Mouse (Mus musculus) brain, embryonic 14.5 days (tissue): Measurements from ENCODE around the gene Mepce. TPM values are rescaled to one million over a fixed set of nuclear protein-coding genes. Genes with fewer than 3 reads are reported as not detected.

Source experiments
- DNase-seq: peaks from one replicate; pipeline ENCODE4 v3.0.0-alpha.2; 2011; ENCODE audit warnings: low read depth
- CTCF ChIP-seq: fragments of 200-500 bp; IDR thresholded peaks from 2 replicates; pipeline ENCODE4 v1.5.1; 2012; ENCODE audit warnings: inconsistent platforms, mild to moderate bottlenecking, moderate library complexity, borderline replicate concordance; ENCODE audit not compliant: insufficient read depth, insufficient read length; ENCODE audit errors: extremely low read depth
- POLR2A ChIP-seq: fragments of 200-500 bp; IDR thresholded peaks from 2 replicates; pipeline ENCODE4 v1.6.1; 2012; ENCODE audit warnings: mild to moderate bottlenecking, inconsistent platforms, borderline replicate concordance; ENCODE audit not compliant: poor library complexity, insufficient read depth, insufficient read length, severe bottlenecking; ENCODE audit errors: extremely low read depth
- polyA plus RNA-seq: library from polyadenylated mRNA; depleted of rRNA; stranded (reverse); fragments of >200 nt; gene quantifications from 2 replicates; pipeline ENCODE4 v1.2.3, GENCODE M21; 2012

The Mepce gene
- polyA plus RNA-seq, 1 experiment: 38.5 TPM

DNA sequence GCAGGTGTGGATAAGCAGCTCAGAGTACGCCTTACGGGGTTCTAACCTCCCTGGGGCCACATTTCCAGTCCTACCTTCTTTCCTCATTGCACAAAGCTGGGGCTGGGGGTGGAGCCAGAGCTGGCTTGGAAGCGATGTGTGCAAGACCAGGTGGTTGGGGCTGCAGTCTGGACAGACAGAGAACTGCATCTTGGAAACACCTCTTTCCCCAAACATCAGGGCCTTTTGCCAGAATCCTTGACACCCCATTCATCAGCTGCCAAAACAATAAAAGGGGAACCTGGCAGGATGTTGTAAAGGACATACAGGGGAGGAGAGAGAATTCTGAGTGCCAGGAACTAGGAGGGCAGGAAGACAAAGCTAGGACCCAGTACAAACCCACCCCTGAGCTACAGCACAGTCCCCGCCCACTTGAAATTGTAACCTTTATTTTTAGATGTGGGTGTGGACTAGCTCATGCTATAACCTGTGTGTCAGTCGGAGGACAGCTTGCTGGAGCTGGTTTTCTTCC lies 11.0 kb downstream of the Mepce start:
- TF ChIP-seq POLR2A (no peak), CTCF (no peak)
- peak; percentile 63 for DNase-seq

DNA sequence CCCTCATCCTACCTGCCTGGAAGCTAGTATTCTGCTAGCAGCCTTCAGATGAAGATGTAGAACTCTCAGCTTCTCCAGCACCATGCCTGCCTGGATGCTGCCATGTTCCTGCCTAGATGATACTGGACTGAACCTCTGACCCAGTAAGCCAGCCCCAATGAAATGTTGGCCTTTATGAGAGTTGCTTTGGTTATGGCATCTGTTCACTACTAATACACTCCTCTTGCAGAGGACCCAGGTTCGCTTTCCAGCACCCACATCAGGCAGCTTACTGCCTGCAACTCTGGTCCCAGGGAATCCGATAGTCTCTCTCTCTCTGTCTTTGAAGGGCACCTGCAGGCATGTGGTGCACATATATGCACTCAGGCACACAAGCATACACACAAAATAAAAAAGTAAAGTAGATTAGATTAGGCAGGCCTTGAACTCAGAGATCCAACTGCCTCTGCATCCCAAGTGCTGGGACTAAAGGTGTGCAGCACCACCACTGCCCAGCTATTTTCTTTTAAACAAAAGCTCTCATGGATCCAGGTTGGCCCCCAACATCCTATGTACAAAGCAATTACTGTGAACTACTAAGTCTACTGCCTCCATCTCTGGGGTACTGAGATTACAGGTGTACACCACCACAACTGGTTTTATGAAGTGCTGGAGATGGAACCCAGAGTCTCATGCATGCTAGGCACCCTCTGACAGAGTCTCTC lies 11.7 kb downstream of the Mepce start:
- TF ChIP-seq CTCF (no peak), POLR2A (no peak)
- no peak for DNase-seq

DNA sequence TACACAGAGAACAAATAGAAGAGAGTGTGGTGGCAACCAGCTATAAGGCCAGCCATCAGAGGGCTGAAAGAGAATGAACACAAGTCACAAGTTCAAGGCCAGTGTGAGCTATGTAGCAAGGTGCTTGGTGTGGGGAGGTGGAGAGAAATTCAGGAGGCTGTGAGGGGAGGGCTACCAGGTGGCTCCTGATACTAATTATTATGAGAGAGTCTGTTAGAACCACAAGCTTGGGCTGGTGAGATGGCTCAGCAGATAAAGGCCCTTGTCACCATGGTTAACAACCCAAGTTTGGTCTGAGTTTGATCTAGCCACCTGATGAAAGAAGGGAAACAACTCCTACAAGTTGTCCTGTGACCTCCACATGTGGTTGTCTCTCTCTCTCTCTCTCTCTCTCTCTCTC lies 14.7 kb downstream of the Mepce start:
- no peak for DNase-seq
- TF ChIP-seq CTCF (no peak), POLR2A (no peak)

DNA sequence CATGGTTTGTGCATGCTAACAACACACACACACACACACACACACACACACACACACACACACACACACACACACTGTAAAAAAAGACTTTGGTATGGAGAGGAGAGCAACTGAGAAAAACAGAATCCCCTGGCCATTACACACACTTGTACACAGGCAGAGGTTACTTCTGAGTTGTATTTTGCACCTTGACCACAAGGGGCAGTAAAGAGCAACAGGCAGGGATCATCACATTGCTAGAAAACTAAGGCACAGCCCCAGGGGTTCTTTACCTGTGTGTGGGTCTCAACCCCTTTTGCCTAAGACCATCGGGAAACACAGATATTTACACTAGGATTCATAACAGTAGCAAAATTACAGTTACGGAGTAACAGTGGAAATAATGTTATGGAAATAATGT lies 16.7 kb downstream of the Mepce start:
- peak; percentile 78; the same call in 1 of the 2 replicates for TF ChIP-seq CTCF
- no peak for TF ChIP-seq POLR2A
- DNase-seq: peak; percentile 70

DNA sequence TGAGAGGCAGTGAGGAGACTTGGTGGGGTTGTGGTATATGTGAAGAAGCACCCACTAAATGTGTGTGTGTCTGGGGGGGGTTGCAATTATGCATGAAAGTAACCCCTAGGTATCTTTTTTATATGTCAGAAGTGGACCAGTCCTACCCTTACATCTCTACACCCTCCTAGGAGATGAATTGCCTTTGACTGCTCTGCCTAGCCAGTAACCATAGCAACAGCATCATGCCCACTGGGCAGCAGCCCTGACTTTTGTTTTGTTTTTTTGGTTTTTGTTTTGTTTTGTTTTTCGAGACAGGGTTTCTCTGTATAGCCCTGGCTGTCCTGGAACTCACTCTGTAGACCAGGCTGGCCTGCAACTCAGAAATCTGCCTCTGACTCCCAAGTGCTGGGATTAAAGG lies 19.0 kb downstream of the Mepce start:
- DNase-seq: no peak
- TF ChIP-seq CTCF (no peak), POLR2A (no peak)

DNA sequence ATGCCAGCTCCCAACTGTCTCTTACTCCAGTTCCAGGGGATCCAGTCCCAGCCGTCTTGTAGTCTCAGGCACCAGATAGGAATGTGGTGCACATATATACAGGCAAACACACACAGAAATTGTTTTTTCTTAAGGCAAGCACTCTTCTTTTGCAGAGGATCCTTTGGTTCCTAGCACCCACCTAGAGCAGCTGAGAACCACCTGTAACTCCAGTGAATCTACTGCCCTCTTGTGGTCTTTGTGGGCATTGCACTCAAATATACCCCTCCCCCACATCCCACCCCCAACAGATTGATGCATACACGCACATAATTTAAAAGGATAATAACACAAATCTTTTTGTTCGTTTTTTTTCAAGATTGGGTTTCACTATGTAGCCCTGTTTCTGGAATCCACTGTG lies 21.2 kb downstream of the Mepce start:
- DNase-seq: no peak

DNA sequence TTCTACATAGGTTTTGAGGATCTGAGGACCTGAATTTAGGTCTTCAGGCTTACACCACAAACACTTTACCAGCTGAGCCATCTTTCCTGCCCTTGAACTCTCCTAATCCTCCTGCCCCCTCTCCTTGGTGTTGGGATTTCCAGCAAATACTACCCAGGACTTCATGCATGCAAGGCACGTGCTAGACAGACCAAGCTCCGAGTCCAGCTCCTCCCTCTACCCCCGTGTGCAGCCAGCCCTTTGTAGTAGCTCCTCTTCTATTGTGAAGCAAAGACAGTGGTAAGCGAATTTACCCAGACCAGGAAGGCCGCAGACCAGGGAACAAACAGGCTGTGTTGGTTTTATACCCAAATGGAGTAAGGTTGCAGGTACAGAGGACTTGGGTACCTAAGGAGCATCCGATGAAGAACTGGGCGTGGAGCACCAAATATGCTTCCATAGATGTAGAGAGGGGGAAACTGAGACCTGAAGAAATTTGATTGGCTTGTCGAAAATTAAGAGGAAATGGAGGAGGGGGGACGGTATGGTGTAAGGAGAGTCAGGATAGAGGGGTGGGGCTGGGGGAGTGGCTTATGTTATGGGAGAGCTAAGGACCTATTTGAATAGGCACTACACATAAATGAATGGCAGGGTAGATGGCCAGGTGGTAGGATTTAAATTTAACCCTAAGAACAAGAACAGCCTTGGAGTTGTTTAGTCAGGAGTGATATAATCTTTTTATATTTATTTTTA lies 22.7 kb downstream of the Mepce start:
- no peak for DNase-seq
- no peak for TF ChIP-seq POLR2A

More for the DNA sequence above, 21.2 kb downstream of the Mepce start:
- peak; percentile 55; the same call in 1 of the 2 replicates for TF ChIP-seq CTCF
- TF ChIP-seq POLR2A: no peak

DNA sequence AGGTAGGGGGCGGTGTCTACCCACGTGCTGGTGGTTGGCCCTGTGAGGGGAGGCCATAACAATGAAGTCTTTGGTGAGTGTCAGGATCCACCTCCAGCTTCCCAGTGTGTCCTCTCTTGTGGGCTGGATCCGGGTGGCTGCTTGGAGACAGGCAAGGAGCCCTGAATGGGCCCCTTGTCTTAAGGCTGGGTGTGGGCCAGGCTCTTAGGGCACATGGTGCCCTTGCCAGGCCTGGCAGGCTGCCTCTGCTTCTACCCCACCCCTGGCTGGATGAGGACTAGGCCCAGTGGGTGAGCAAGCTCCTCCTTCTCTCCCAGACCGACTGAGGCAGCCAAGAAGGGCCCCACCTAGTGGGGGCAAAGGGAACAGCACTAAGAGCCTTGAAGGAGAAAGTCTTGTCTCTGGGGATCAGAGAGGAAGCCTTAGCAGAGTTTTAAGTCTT lies 27.5 kb downstream of the Mepce start:
- TF ChIP-seq POLR2A: no peak
- peak; percentile 83 for TF ChIP-seq CTCF

DNA sequence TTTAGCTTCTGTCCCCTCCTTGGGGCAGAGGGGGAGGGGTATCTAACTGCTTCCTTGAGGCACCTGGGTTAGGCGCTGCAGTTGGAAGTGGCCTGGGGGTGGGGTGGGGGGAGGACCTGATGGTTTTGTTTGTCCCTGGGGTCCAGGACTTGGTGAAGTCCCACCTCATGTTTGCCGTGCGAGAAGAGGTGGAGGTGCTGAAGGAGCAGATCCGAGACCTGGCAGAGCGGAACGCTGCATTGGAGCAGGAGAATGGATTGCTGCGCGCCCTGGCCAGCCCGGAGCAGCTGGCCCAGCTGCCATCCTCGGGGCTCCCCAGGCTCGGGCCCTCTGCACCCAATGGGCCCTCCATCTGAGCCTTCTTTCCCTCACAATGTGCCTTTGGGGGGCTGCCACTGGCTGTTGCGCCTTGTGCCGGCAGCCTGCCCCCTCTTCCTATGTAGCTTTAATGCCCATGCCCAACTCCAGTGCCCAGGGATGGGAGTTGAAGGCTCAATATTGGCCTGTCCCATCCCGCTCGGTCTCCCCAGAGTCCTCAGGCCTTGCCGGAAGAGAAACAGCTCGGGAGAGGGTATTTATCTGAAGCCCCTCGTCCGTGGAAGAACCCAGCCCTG lies 28.4 kb downstream of the Mepce start:
- TF ChIP-seq POLR2A: no peak
- no peak for TF ChIP-seq CTCF
- DNase-seq: no peak

More for the DNA sequence above, 27.5 kb downstream of the Mepce start:
- DNase-seq: peak; percentile 97

DNA sequence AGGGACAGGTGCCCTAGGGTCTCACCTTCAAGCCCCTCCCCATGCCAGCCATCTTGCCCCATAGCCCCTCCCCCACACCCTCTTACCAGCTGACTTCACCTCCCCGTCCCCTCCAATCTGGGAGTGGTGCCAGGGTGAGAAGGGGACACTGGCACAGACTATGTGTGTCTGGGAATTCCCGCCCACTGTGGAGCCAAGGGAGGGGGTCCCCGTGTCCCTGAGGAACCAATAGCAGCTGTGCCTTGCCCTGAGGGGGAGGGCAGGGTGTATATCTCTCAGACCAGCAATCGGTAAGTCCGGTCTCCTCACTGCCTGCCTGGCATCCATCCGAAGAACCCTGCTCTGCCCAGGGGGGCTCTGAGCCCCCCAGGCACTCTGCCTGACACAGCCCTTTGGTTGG lies 29.6 kb downstream of the Mepce start:
- no peak for TF ChIP-seq POLR2A
- TF ChIP-seq CTCF: no peak
- DNase-seq: peak; percentile 93

DNA sequence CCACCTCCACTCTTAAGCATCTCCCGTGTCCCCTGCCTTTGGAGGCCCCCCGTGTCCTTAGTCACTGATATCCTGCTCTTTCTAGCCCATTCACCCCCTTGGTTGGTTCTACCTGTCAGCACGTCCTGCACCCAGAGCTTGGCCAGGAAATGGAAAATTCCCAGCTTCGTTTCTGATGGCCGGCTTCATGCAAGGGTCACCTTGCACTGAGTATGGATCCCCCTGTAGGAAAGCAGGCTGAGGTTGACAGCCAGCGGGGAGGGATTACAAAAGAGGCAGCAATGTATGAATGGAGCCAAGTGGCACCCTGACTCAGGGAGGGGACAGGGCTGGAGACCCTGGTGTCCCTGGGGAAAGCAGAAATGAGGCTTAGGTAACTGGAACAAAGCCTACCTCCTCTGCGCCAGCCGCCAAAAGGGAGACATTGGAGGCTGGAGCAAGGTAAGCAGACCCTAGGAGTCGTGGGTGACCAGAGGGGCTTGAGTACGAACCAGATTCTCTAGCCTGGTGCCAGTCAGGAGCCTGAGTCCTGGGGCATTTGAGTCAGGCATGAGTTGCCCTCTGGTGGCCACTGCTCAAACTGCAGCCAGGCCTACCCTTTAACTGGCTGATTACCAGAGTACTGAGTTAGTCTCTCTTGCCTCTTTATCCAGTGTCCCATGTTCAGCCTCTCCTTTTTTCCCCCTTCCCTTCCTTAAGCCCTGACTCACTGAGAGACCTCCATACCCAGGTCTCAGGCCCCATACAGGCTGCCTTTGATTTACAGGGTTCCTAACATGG lies 30.4 kb downstream of the Mepce start:
- TF ChIP-seq POLR2A: no peak
- peak; percentile 99 for TF ChIP-seq CTCF
- peak; percentile 92 for DNase-seq

DNA sequence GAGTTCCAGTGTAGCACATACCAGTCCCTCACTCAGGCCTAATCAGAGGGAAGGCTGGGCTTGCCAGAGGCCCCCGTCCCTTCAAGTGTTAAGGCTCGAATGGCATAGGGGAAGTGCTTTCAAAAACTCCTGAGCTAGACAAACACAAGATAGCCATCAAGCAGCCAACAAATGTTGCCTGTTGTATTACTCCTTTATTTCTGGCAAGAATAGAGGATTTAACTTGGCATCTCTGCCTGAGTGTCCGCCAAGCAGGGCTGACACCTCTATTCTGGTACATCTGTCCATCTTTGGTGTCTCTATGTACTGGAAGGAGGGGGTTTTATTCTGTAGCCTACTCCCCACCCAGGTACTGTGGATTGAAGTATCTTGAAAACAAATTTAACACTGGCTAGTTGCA lies 31.3 kb downstream of the Mepce start:
- TF ChIP-seq POLR2A: no peak
- peak; percentile 59 for DNase-seq

DNA sequence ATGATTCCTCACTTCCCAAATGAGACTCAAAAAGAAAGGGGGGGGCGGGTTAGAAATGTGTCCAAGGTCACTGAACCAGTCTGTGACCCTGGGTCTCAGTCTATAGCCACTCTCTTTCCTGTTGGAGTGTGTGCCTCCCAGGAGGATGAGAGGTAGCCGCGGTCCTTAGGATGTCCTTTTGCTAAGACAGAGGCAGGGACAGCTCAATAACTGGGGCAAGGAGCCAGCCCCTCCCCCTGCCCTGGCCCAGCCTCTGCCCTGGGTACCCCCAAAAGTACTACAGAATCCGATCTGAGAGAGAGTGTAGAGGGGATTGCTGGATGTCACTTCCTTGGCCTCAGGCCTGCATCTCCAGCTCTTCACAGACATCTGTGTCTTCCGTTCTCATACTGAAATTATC lies 32.0 kb downstream of the Mepce start:
- DNase-seq: no peak
- no peak for TF ChIP-seq POLR2A
